Mouse (Mus musculus) monocyte, adult 5-6 weeks (primary cell): Measurements from ENCODE around the gene Miox. TPM values are rescaled to one million over a fixed set of nuclear protein-coding genes. Genes with fewer than 3 reads are reported as not detected.

ENCODE experiments used
- ATAC-seq: fragments of 153-309, 156-312 bp; replicated peaks from 2 replicates; pipeline ENCODE4 v1.8.0; 2017; ENCODE audit warnings: mild to moderate bottlenecking; ENCODE audit not compliant: low TSS enrichment, insufficient number of reproducible peaks, severe bottlenecking, poor library complexity, low FRiP score
- total RNA-seq: library from RNA; stranded (forward); fragments of 200-1000, 200-491, 200-594 nt; gene quantifications from 3 replicates; pipeline ENCODE4 v1.2.3, GENCODE M21; 2017

The Miox gene
- total RNA-seq, 1 experiment from 2014 or later: not detected

GRCm38 (mm10) chr15:89354455-89354854, 20.3 kb downstream of the Miox start:
- ATAC-seq: no peak

- peak; percentile 88 for ATAC-seq
Measured at GRCm38 (mm10) chr15:89355241-89356187, 21.3 kb downstream of the Miox start, which contains the start of the genes Lmf2 and Ncaph2. Lmf2 (minus strand) TSS chr15:89355659. Ncaph2 (plus strand) TSS chr15:89355719.

- ATAC-seq: no peak
Measured at GRCm38 (mm10) chr15:89356372-89356771, 22.2 kb downstream of the Miox start.

- no peak for ATAC-seq
Measured at GRCm38 (mm10) chr15:89358784-89359183, 24.6 kb downstream of the Miox start.

GRCm38 (mm10) chr15:89363051-89363450, 28.9 kb downstream of the Miox start:
- ATAC-seq: no peak

- 0 out of 2 replicates have a peak, but pooled peaks have one; percentile 7 for ATAC-seq
Measured at GRCm38 (mm10) chr15:89365141-89365551, 30.9 kb downstream of the Miox start.

- ATAC-seq: no peak
Measured at GRCm38 (mm10) chr15:89372068-89372467, 37.9 kb downstream of the Miox start.

- ATAC-seq: no peak
Measured at GRCm38 (mm10) chr15:89372536-89372935, 38.3 kb downstream of the Miox start.

GRCm38 (mm10) chr15:89373027-89373761, 39.0 kb downstream of the Miox start:
- peak; percentile 72 for ATAC-seq

GRCm38 (mm10) chr15:89373762-89374248, 39.6 kb downstream of the Miox start, which contains the start of gene Sco2:
Sco2 (minus strand) TSS chr15:89373846.
- peak; percentile 42 for ATAC-seq

GRCm38 (mm10) chr15:89374340-89374739, 40.1 kb downstream of the Miox start:
- ATAC-seq: no peak

- no peak for ATAC-seq
Measured at GRCm38 (mm10) chr15:89374801-89375534, 40.8 kb downstream of the Miox start.

- ATAC-seq: no peak
Measured at GRCm38 (mm10) chr15:89376040-89376439, 41.8 kb downstream of the Miox start.

- no peak for ATAC-seq
Measured at GRCm38 (mm10) chr15:89376957-89377356, 42.8 kb downstream of the Miox start, which contains the start of gene Tymp. Tymp (minus strand) TSS chr15:89377039.

- no peak for ATAC-seq
Measured at GRCm38 (mm10) chr15:89377362-89377761, 43.2 kb downstream of the Miox start.

- no peak for ATAC-seq
Measured at GRCm38 (mm10) chr15:89377938-89378828, 44.0 kb downstream of the Miox start.

GRCm38 (mm10) chr15:89378831-89379401, 44.7 kb downstream of the Miox start, which contains the start of gene Odf3b:
Odf3b (minus strand) TSS chr15:89379282.
- no peak for ATAC-seq
